ENCODE assay signal across 15 mouse cellular contexts in the genomic region with DNA sequence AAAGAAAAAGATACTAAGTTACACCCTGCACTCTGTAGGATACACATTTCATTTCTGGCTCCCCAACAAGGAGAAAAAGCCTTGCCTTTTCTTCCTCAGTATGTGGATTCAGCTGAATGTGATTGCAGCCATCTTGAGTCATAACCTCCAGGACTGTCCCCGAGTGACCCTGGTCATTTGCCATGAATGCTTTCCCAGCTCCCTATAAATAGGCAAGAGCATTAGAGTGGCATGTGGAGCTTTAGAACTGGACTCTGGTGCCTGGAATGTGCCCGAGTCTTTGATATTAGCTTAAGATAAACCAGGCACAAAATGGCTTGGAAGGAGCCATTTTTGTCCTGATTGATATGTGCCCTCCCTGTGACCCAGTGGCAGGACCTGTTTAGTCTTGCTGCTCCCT. TPM values are rescaled to one million over a fixed set of nuclear protein-coding genes. Genes with fewer than 3 reads are reported as not detected.
DNase-seq lines count a peak whose midpoint lies in the region.
"Had no signal": no experiment of that assay in that cellular context is flagged by ENCODE, and none has a peak within 500 bp of the region (broad histone marks: within the 10 kb centered on the region; RNA-seq: fewer than 3 reads in every experiment).

No protein-coding gene starts in this region.

- intact Hi-C loops in heart, postnatal 36 days (cut with DNase I), result no loop called here

- DNase-seq in adrenal gland, postnatal 14 days, result peak; percentile 27
- no peak for DNase-seq in adrenal gland, postnatal 25 days
- DNase-seq in kidney, adult 9 months, result peak; percentile 51
- DNase-seq in kidney, postnatal 14 days, result no peak
- DNase-seq in gastrocnemius, postnatal 10 days, result peak; percentile 25
- DNase-seq in heart, postnatal 36 days, result peak; percentile 36 to 47
- DNase-seq in layer of hippocampus, postnatal 36 days, result no peak
- no peak for DNase-seq in ovary, adult 18-20 months (ENCODE audit: low spot score)
- DNase-seq: cerebellum, adult 11-12 months; lung, adult 18-20 months; spleen, adult 18-20 months; thymus, postnatal 25 days had no signal

RNA-seq across cellular contexts. Expression of a gene that starts 46.6 kb away (rescaled TPM):
- total RNA-seq in adrenal gland, postnatal 14 days (2021), result 0.26 TPM in 1 of 2 replicates, not detected in the other
- total RNA-seq in adrenal gland, postnatal 25 days (2021), result not detected in 2 replicates
- total RNA-seq in gastrocnemius, postnatal 10 days (2021), result under 1 TPM; 0.56 TPM
- under 1 TPM; 0.24 to 0.58 TPM for total RNA-seq in heart, postnatal 36 days (2021)
- not detected for total RNA-seq in layer of hippocampus, postnatal 36 days (2021)
- total RNA-seq: hindbrain, postnatal 0 days; layer of hippocampus, adult 2 months; left cerebral cortex, adult 8-10 months had no signal

Comparison
In these comparisons a context has a peak if more than half of its experiments do, and no peak if none do; other contexts are left out.
1. DNase-seq: peak in adrenal gland, postnatal 14 days (single experiment), kidney, adult 9 months (single experiment), gastrocnemius, postnatal 10 days (single experiment) and heart, postnatal 36 days (2 of 2); none in adrenal gland, postnatal 25 days (single experiment), kidney, postnatal 14 days (single experiment), layer of hippocampus, postnatal 36 days (0 of 2) and ovary, adult 18-20 months (single experiment).